Mouse (Mus musculus) bone marrow macrophage, adult 2 months (primary cell): ENCODE measurements around the gene Sart3.

Experiments
- CTCF ChIP-seq: IDR thresholded peaks from 2 replicates; pipeline ENCODE4 v1.5.1; 2012; ENCODE audit warnings: low read depth, mild to moderate bottlenecking, low read length, moderate library complexity
- POLR2A ChIP-seq: IDR thresholded peaks from 2 replicates; pipeline ENCODE4 v1.6.1; 2012; ENCODE audit warnings: mild to moderate bottlenecking, low read depth, low read length, borderline replicate concordance

- TF ChIP-seq POLR2A (no peak), CTCF (no peak)
Observed at GRCm38 (mm10) chr5:113805301-113805700, 33.0 kb upstream of the Sart3 start.
